Mouse (Mus musculus): ENCODE measurements around the gene Icam4.

- no peak for TF ChIP-seq CTCF (IDR thresholded peaks at IDR 0.05; ENCODE audit: borderline replicate concordance, extremely low read depth, insufficient read depth, insufficient read length)
- no peak for TF ChIP-seq POLR2A (IDR thresholded peaks at IDR 0.05; ENCODE audit: borderline replicate concordance, extremely low read depth, insufficient read depth, insufficient read length, poor library complexity, severe bottlenecking)
Observed at GRCm38 (mm10) chr9:21033136-21033535, 4.0 kb downstream of the Icam4 start.
